Mouse (Mus musculus) myocyte (in vitro differentiated cells): ENCODE measurements around the gene Cd151.

Experiments
- CEBPB ChIP-seq: IDR thresholded peaks from 2 replicates; pipeline ENCODE4 v1.6.1; 2011; ENCODE audit warnings: mild to moderate bottlenecking, moderate library complexity; ENCODE audit not compliant: poor library complexity, insufficient read depth, severe bottlenecking
- E2F4 ChIP-seq: IDR thresholded peaks from one replicate; pipeline ENCODE4 v1.6.1; 2011; ENCODE audit warnings: mild to moderate bottlenecking, control low read depth, moderate library complexity; ENCODE audit not compliant: insufficient read depth
- MAX ChIP-seq: IDR thresholded peaks from one replicate; pipeline ENCODE4 v1.6.1; 2011; ENCODE audit warnings: low read depth, mild to moderate bottlenecking, control low read depth
- MYOD1 ChIP-seq, 3 experiments: IDR thresholded peaks; one replicate each; pipeline ENCODE4 v1.6.1; 2011; ENCODE audit warnings: control low read depth in 2 of 3, low read depth in 2 of 3, mild to moderate bottlenecking in 2 of 3, moderate library complexity in 1 of 3; ENCODE audit not compliant: insufficient read length in 2 of 3, control insufficient read depth in 1 of 3
- MYOG ChIP-seq, 3 experiments: IDR thresholded peaks; one replicate each; pipeline ENCODE4 v1.6.1; 2011; ENCODE audit warnings: control low read depth in 2 of 3, low read depth in 2 of 3, mild to moderate bottlenecking in 2 of 3; ENCODE audit not compliant: insufficient read length in 2 of 3, control insufficient read depth in 1 of 3, insufficient read depth in 1 of 3
- POLR2A ChIP-seq: IDR thresholded peaks from one replicate; pipeline ENCODE4 v1.6.1; 2011; ENCODE audit warnings: low read depth, mild to moderate bottlenecking, control low read depth, moderate library complexity; ENCODE audit not compliant: insufficient read length
- POLR2AphosphoS2 ChIP-seq: IDR thresholded peaks from one replicate; pipeline ENCODE4 v1.6.1; 2011; ENCODE audit warnings: low read depth, control low read depth; ENCODE audit not compliant: insufficient read length
- SRF ChIP-seq: IDR thresholded peaks from one replicate; pipeline ENCODE4 v1.6.1; 2011; ENCODE audit warnings: low read depth; ENCODE audit not compliant: control insufficient read depth, insufficient read length
- TCF12 ChIP-seq: IDR thresholded peaks from one replicate; pipeline ENCODE4 v1.6.1; 2011; ENCODE audit warnings: mild to moderate bottlenecking, control low read depth; ENCODE audit not compliant: poor library complexity, insufficient read depth, severe bottlenecking
- USF1 ChIP-seq: IDR thresholded peaks from one replicate; pipeline ENCODE4 v1.6.1; 2011; ENCODE audit warnings: low read depth, mild to moderate bottlenecking, control low read depth, moderate library complexity

DNA sequence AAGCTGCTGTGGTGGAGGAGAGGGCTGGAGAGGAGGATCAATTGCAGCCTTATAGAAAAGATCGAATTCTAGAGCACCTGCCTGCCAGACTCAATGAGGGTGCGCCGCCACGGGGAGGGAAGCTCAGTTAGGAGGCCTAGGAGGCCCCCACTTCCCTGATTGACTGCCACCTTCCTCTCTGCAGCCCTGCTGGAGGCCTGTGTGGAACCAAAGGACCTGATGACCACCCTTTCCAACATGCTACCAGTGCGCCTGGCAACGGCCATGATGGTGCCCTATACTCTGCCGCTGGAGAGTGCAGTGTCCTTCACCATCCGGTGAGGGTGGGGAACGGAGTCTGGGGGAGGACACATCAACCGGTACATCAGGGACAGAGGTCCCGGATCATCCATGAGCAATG lies 8.5 kb upstream of the Cd151 start:
- TF ChIP-seq USF1 (no peak), MAX (no peak), CEBPB (no peak), MYOG (IDR thresholded peaks at IDR 0.05; ENCODE audit: control insufficient read depth in 1 of 3, insufficient read depth in 1 of 3, insufficient read length in 2 of 3, low read depth in 2 of 3) (no peak), E2F4 (no peak), POLR2A (no peak), TCF12 (no peak), POLR2AphosphoS2 (no peak), SRF (no peak), MYOD1 (IDR thresholded peaks at IDR 0.05; ENCODE audit: control insufficient read depth in 1 of 3, insufficient read length in 2 of 3, low read depth in 2 of 3) (no peak)
